Mouse (Mus musculus) left cerebral cortex, postnatal 10 days (tissue): ENCODE data around the gene Acsbg2. TPM values are rescaled to one million over a fixed set of nuclear protein-coding genes. Genes with fewer than 3 reads are reported as not detected.
"Not testable (repeated sequence)": the region's sequence is repeated elsewhere in the genome, so short reads cannot be mapped to it uniquely, and the experiment has no call there.

ENCODE experiments used
- DNase-seq, 2 experiments: peaks; one replicate each; pipeline ENCODE4 v3.0.0; 2021 to 2022; ENCODE audit warnings: low spot score in 2 of 2, mixed read lengths in 1 of 2; ENCODE audit errors: extremely low spot score in 1 of 2
- intact Hi-C: fragments of 180-260 bp; cut with DNase I; formaldehyde crosslinking; loops from one replicate; pipeline ENCODE4 v1.15.1; 2025
- total RNA-seq, 2 experiments: library from RNA; stranded (reverse); gene quantifications; 2 replicates each; pipeline ENCODE4 v1.2.3; 2021

Acsbg2 gene
- total RNA-seq: not detected

DNA sequence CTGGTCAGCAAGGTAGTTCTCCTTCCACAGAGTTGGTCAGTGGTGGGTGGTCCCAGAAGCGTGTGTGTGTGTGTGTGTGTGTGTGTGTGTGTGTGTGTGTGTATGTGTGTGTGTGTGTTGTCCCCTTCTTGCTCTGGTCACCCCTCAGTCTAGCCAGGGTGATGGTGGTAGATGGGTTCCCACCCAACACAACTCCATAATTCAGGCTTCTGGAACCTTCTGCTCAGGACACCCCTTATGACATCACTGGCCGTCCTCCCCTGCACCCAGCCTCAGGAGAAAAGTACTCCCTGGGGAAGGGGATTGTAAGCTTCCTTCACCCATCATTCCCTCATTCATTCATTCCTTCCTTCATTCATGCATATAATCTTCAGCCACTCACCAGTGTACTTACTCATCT is at the start of gene Acsbg2:
Gene Acsbg2 (minus strand): TSS at position 211 of the 400 bp plus-strand sequence.
- intact Hi-C loops: no loop called here
- DNase-seq: no peak

DNA sequence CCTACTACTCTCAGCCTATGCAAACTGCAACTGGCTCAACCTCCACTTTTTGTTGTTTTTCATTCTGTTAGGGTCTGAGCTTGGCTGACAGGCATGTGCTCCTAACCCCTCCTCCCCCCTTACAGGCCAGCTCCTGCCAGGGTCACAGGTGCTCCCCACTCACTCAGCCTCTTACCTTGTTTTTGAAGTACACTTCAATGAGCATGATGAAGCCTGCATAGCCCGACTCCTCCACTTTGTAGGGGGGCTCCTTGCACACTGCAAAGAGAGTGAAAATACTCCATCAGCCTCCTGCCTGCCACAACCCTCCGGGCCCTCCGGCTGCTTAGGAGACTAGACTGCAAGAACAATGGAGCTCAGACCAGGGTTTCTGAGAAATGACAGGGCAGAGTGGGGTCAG is 45.5 kb upstream of the Acsbg2 start:
- intact Hi-C loops: no loop called here
- DNase-seq: no peak

DNA sequence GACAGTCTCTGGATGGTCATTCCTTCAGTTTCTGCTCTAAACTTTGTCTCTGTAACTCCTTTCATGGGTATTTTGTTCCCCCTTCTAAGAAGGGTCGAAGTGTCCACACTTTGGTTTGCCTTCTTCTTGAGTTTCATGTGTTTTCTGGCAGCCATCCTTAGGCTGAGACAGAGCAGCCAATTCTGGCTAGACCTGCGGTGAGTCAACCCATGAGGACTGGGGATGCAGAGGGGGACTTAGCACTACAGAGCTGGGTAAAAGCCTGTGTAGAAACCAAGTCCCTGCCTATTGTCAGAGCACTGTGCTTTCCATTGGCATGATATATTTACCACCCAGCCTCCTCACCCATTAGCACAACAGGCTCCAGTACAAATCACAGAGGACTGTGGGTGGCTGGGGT is 42.9 kb upstream of the Acsbg2 start:
- intact Hi-C loops: no loop called here
- no peak for DNase-seq

DNA sequence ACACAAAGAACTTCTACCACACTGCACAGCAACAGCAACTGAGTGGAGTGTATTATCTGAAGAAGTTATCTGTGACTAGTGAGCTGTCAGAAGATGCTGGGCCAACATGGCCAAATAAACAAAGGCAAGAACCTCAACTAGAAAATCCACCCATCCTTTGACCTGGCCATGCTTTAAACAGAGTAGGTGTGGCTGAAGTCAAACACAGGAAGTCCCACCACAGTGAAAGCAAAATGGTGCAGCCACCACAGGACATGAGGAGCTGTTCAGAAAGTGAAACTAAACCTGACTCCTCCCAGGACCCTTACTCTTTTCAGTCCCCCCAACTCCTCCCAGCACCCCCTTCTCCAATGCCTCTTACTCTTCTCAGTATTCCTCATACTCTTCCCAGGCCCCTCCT is 39.2 kb upstream of the Acsbg2 start:
- intact Hi-C loops: no loop called here
- DNase-seq: no peak

DNA sequence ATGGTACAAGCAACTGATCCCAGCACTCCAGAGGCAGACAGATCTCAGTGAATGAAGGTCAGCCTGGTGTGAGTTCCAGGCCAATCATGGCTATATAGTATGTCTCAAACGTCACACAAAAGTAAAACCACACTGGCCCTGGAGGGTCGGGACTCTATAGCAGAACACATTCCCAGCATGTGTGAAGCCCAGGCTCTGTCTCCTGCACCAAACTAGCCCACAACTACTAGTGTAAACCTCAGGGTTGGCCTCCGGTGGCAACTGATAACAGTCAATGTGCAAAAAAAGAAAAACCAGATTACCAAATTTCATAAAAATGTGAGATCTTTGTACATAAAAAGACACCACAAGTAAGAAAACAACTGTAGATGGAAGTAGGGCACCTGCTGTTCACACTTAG is 38.8 kb upstream of the Acsbg2 start:
- DNase-seq: no peak
- intact Hi-C loops: no loop called here

- DNase-seq, intact Hi-C loops: not testable (repeated sequence)
These were observed 35.5 kb upstream of the Acsbg2 start for GRCm38 (mm10) chr17:56909764-56910163.

DNA sequence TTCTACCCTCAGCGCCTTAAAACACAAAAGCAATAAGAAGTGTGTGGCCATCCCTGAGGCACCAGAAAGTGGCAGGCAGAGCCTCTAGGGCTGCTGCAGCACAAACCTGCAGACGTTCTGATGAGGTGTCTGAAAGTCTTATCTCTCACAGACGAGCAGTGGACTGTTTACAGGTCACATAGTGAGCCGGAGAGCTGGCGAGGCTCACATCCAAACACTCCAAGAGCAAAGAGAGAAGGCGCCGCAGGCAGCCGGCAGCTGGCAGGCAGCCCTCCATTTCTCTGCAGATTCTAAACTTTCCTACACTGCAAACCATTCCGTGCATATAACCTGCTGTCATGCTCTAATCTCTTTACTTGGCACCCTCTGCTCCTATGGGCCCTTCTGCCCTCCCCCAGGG is 33.6 kb upstream of the Acsbg2 start:
- DNase-seq: no peak
- intact Hi-C loops: no loop called here

- no peak for DNase-seq
- intact Hi-C loops: no loop called here
These were observed 32.8 kb upstream of the Acsbg2 start for GRCm38 (mm10) chr17:56907096-56907495.

- no peak for DNase-seq
- intact Hi-C loops: no loop called here
These were observed 31.9 kb upstream of the Acsbg2 start for GRCm38 (mm10) chr17:56906166-56906565.

DNA sequence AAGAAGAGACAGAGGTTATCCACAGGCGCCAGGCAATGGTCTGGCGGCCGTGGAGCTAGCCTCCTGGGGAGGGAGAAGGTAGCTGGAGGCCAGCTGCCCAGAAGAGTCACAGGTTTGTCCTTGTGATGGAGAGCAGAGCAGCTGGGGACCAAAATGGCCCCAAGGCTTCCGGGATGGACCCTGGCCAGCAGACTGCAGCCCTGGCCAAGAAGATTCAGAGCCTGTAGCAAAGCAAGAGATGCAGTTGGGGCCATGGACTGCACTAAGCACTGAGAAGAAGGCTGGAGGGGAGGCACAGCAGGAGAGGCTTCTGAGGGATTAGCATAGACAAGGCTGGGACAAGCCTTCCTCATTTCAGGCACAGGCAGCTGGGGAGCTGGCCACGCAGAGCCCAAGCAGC is 28.5 kb upstream of the Acsbg2 start:
- no peak for DNase-seq
- intact Hi-C loops: no loop called here

GRCm38 (mm10) chr17:56897630-56898195 is 23.5 kb upstream of the Acsbg2 start:
- intact Hi-C loops: loop anchor here (1.0 to 5.0 kb wide), 2 partner anchors 38 to 90 kb away; partner anchors contain the start of gene Mllt1
- DNase-seq: peak; percentile 67 to 86

DNA sequence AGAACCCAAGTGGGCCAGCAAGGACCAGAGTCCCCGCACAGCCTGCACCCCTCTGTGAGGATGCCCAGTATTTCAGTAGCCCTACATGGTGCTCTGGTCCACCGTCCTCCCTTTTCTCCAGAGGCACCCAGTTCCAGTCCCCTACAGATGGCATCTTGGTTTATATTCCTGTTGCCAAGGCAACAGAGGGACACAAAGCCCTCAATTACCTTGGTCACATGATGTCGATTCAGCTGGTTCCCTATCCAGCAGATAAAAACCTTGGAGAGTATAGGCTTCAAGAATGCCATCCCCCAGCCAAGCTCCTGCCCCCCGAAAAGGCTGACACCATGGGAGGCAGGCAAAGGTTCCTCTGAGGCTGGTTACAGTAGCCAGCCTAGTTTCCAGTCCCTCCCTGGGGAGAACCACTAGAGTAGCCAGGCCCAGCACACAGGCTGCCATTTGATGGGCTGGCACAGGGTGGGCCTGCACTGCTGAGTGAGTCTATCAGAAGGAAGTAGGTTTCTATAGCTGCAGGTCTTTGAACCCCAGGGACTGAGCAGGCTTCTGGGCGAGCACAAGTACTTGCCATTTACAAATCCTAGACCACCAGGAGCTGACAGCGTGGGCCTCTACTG is 22.4 kb upstream of the Acsbg2 start:
- intact Hi-C loops: loop anchor here (1.0 to 5.0 kb wide), 2 partner anchors 39 to 91 kb away; partner anchors contain the start of gene Mllt1
- peak in 1 of 2 experiments; percentile 46 for DNase-seq

DNA sequence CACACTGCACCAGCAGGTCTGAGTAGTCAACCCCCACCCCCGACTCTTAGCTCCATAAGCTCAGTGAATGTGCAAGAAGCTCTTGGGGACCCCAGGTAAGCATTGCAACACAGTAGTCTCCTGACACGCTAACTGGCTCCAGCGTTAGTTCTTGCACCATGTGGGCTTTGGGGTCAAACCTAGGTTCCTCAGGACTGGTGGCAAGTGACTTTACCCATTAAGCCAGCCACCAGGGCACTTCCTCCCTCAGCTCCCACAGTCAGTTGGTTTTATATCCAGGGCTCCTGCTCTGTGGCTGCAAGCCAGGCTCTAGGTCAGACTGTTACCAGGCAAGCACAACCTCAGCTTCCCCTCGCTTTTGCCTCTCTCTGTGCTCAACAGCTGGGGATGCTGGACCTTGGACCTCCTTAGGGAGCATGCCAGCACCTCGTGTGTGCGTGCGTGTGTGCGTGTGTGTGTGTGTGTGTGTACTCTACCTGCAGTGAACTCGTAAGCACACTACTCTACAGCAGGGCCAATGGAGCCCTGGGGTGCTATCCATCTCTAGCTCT is 21.2 kb upstream of the Acsbg2 start:
- no peak for DNase-seq
- intact Hi-C loops: loop anchor here (5.0 kb wide), 1 partner anchor 92 kb away; no protein-coding TSS in a partner anchor

GRCm38 (mm10) chr17:56890018-56890417 is 15.8 kb upstream of the Acsbg2 start:
- no peak for DNase-seq
- intact Hi-C loops: no loop called here

DNA sequence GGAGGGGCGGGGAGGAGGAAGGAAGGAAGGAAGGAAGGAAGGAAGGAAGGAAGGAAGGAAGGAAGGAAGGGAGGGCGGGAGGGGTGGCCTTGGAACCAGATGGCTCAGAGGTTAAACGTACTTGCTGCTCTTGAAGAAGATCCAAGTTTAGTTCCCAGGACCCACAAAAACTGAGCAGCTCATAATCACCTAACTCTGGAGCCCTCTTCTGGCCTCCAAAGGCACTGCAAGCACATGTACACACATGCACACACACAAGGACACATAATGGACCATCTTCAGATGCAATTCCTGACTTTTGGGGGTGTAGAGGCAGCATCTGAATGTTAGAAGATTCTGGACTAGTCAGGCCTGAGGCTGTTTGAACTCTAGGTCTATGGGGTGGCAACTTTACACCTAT is 13.8 kb upstream of the Acsbg2 start:
- no peak for DNase-seq
- intact Hi-C loops: no loop called here

GRCm38 (mm10) chr17:56884809-56885208 is 10.6 kb upstream of the Acsbg2 start:
- no peak for DNase-seq
- intact Hi-C loops: no loop called here

DNA sequence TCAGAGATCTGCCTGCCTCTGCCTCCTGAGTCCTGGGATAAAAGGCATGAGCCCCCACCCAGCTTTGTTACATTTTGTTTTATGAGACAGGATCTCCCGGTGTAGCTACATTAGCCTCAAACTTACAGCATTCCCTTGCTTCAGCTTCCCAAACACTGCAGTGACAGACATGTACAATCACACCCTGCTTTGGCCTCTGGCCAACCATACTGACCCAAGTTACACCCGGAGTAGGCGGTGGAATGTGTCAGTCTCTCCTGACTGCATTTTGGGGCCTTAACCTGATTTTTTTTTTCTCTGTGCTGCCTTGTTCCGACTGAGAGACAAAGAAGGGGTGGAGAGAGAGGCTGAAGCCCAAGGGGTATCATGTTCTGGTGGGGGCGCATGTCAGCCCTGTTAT is 10.1 kb upstream of the Acsbg2 start:
- no peak for DNase-seq
- intact Hi-C loops: no loop called here

- intact Hi-C loops: no loop called here
- DNase-seq: no peak
These were observed 9.4 kb upstream of the Acsbg2 start for GRCm38 (mm10) chr17:56883612-56884011.

DNA sequence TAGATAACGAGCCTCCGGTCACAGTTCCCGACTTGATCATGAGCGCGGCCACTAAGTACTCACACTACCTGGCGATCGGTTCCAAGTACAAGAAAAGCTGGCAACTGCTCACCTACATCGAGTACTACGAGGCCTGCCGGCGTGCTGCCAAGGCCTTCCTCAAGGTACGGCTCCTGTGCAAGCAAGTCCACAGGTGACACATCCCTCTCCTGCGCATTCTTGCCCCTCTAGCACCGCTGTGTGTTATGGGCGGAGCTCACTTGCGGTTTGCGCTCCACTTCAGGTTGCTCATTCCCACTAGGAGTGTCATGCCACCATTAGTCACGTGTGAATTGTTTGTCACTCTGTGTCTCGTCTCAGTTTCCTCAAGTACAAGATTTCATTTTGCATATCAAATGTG is 3.2 kb upstream of the Acsbg2 start:
- intact Hi-C loops: no loop called here
- DNase-seq: no peak

GRCm38 (mm10) chr17:56876981-56877380 is 2.7 kb upstream of the Acsbg2 start:
- no peak for DNase-seq
- intact Hi-C loops: no loop called here
